Mouse (Mus musculus) intestine, embryonic 14.5 days (tissue): ENCODE measurements at regions not wholly inside any gene's neighbourhood (a gene's known extent, or its start where the extent isn't known, plus 50 kb on each side); places are given as distances from the start of the nearest gene placed in this dataset.
A peak's percentile ranks its signal among the peaks of the same experiment; 100 is the strongest.

Experiments used
- ATAC-seq: fragments of 200-750 bp; cut with Nextera tagmentation; replicated peaks from 2 replicates; pipeline ENCODE4 v1.8.0; 2017; ENCODE audit warnings: low read depth, moderate number of reproducible peaks, moderate TSS enrichment, moderate library complexity; ENCODE audit not compliant: low FRiP score, low TSS enrichment
- DNase-seq: peaks from one replicate; pipeline ENCODE4 v3.0.0-alpha.2; 2018; ENCODE audit warnings: low spot score
- H3K27ac ChIP-seq: fragments of 300-500 bp; sonication (generic); 2 replicates; pipeline ENCODE4 v1.5.1; 2014; ENCODE audit warnings: low read depth, mild to moderate bottlenecking, control low read depth
- H3K27me3 ChIP-seq: fragments of 300-500 bp; sonication (generic); replicated peaks from 2 replicates; pipeline ENCODE4 v1.6.1; 2014; ENCODE audit warnings: low read length, control low read depth; ENCODE audit not compliant: control insufficient read depth, insufficient read depth
- H3K36me3 ChIP-seq: fragments of 300-500 bp; sonication (generic); 2 replicates; pipeline ENCODE4 v1.6.1; 2014; ENCODE audit warnings: low read length, control low read depth; ENCODE audit not compliant: control insufficient read depth, insufficient read depth
- H3K4me1 ChIP-seq: fragments of 300-500 bp; sonication (generic); replicated peaks from 2 replicates; pipeline ENCODE4 v1.6.1; 2014; ENCODE audit warnings: low read length, control low read depth, mixed read lengths; ENCODE audit not compliant: control insufficient read depth, insufficient read depth
- H3K4me2 ChIP-seq: fragments of 300-500 bp; sonication (generic); 2 replicates; pipeline ENCODE4 v1.6.1; 2014; ENCODE audit warnings: low read length
- H3K4me3 ChIP-seq: fragments of 300-500 bp; sonication (generic); 2 replicates; pipeline ENCODE4 v1.5.1; 2014; ENCODE audit warnings: low read depth, low read length, control low read depth, mixed read lengths
- H3K9ac ChIP-seq: fragments of 300-500 bp; sonication (generic); 2 replicates; pipeline ENCODE4 v1.6.1; 2014; ENCODE audit warnings: mild to moderate bottlenecking, low read length
- H3K9me3 ChIP-seq: fragments of 300-500 bp; sonication (generic); 2 replicates; pipeline ENCODE4 v1.6.1; 2016; ENCODE audit warnings: low read length, control low read depth; ENCODE audit not compliant: control insufficient read depth
- WGBS: fragments of 180-500 bp; shearing (Covaris S2); extraction: QIAGEN DNeasy Blood & Tissue Kit; methylation state at CpG from one replicate; pipeline ENCODE4 v1.1.7; 2014; 5-methylcytosine and 5-hydroxymethylcytosine counted together

GRCm38 (mm10) chr6:141059250-141059916 is 189.7 kb upstream of the Pde3a start:
- Histone ChIP-seq H3K36me3 (no peaks in the 10 kb centered on the region), H3K27ac (no peak overlapping the region), H3K4me1 (no peaks in the 10 kb centered on the region), H3K4me3 (no peak overlapping the region), H3K9me3 (0 out of 2 replicates have a peak, but pooled peaks cover 8% of the 10 kb centered on the region), H3K4me2 (no peak overlapping the region), H3K27me3 (no peaks in the 10 kb centered on the region), H3K9ac (no peak overlapping the region)
- DNase-seq (no peak), ATAC-seq (no peak)
- WGBS = 93% methylated on average over 11 of the region's 11 CpGs

- H3K27me3 ChIP-seq = no peaks in the 10 kb centered on the region
- ATAC-seq (no peak), DNase-seq (no peak)
- H3K4me3 ChIP-seq = no peak overlapping the region
- WGBS = 88% methylated on average over 4 of the region's 4 CpGs
- H3K27ac ChIP-seq = no peak overlapping the region
- H3K4me2 ChIP-seq = no peak overlapping the region
- no peak overlapping the region for H3K9ac ChIP-seq
- no peaks in the 10 kb centered on the region for H3K4me1 ChIP-seq
- no peaks in the 10 kb centered on the region for H3K36me3 ChIP-seq
- H3K9me3 ChIP-seq = no peaks in the 10 kb centered on the region
Measured at GRCm38 (mm10) chr6:141065724-141066123, 183.3 kb upstream of the Pde3a start.

- Histone ChIP-seq H3K27ac (no peak overlapping the region), H3K4me2 (no peak overlapping the region), H3K9ac (no peak overlapping the region), H3K9me3 (no peaks in the 10 kb centered on the region), H3K27me3 (no peaks in the 10 kb centered on the region), H3K36me3 (no peaks in the 10 kb centered on the region), H3K4me3 (no peak overlapping the region), H3K4me1 (no peaks in the 10 kb centered on the region)
- DNase-seq (no peak), ATAC-seq (no peak)
- WGBS = 91% methylated on average over 6 of the region's 6 CpGs
Measured at GRCm38 (mm10) chr6:141068861-141069467, 180.1 kb upstream of the Pde3a start.

- Histone ChIP-seq H3K36me3 (no peaks in the 10 kb centered on the region), H3K4me1 (no peaks in the 10 kb centered on the region), H3K4me2 (no peak overlapping the region), H3K27me3 (no peaks in the 10 kb centered on the region), H3K9ac (no peak overlapping the region), H3K9me3 (no peaks in the 10 kb centered on the region), H3K27ac (no peak overlapping the region), H3K4me3 (no peak overlapping the region)
- ATAC-seq (no peak), DNase-seq (no peak)
- 92% methylated on average over 6 of the region's 6 CpGs for WGBS
Measured at GRCm38 (mm10) chr6:141069896-141070295, 179.2 kb upstream of the Pde3a start.

- DNase-seq (no peak), ATAC-seq (no peak)
- H3K4me3 ChIP-seq = no peak overlapping the region
- WGBS = 82% methylated on average over 2 of the region's 2 CpGs
- no peaks in the 10 kb centered on the region for H3K4me1 ChIP-seq
- H3K27ac ChIP-seq = no peak overlapping the region
- no peaks in the 10 kb centered on the region for H3K9me3 ChIP-seq
- H3K9ac ChIP-seq = no peak overlapping the region
- H3K27me3 ChIP-seq = no peaks in the 10 kb centered on the region
- H3K4me2 ChIP-seq = no peak overlapping the region
- H3K36me3 ChIP-seq = no peaks in the 10 kb centered on the region
Measured at GRCm38 (mm10) chr6:141071507-141071906, 177.6 kb upstream of the Pde3a start.

- Histone ChIP-seq H3K4me3 (no peak overlapping the region), H3K4me1 (peaks cover 15% of the 10 kb centered on the region; the same call in 1 of the 2 replicates), H3K9me3 (no peaks in the 10 kb centered on the region), H3K4me2 (0 out of 2 replicates have a peak overlapping the region, but pooled peaks have one; percentile 11), H3K27me3 (no peaks in the 10 kb centered on the region), H3K9ac (no peak overlapping the region), H3K36me3 (no peaks in the 10 kb centered on the region), H3K27ac (peak overlapping the region; percentile 30; the same call in 1 of the 2 replicates)
- WGBS = 26% methylated on average over 9 of the region's 9 CpGs
- ATAC-seq (peak; percentile 23; the same call in 1 of the 2 replicates), DNase-seq (no peak)
Measured at GRCm38 (mm10) chr6:141091076-141091780, 157.8 kb upstream of the Pde3a start.

- H3K9me3 ChIP-seq = no peaks in the 10 kb centered on the region
- no peaks in the 10 kb centered on the region for H3K36me3 ChIP-seq
- ATAC-seq (no peak), DNase-seq (no peak)
- no peak overlapping the region for H3K4me3 ChIP-seq
- 0 out of 2 replicates have a peak overlapping the region, but pooled peaks have one; percentile 11 for H3K4me2 ChIP-seq
- H3K27me3 ChIP-seq = no peaks in the 10 kb centered on the region
- WGBS = 48% methylated on average over 6 of the region's 6 CpGs
- peaks cover 15% of the 10 kb centered on the region; the same call in 1 of the 2 replicates for H3K4me1 ChIP-seq
- H3K9ac ChIP-seq = no peak overlapping the region
- peak overlapping the region; percentile 12; the same call in 1 of the 2 replicates for H3K27ac ChIP-seq
Measured at GRCm38 (mm10) chr6:141091781-141092140, 157.3 kb upstream of the Pde3a start.

- Histone ChIP-seq H3K9ac (no peak overlapping the region), H3K36me3 (no peaks in the 10 kb centered on the region), H3K9me3 (no peaks in the 10 kb centered on the region), H3K27ac (no peak overlapping the region), H3K4me1 (peaks cover 8% of the 10 kb centered on the region), H3K27me3 (no peaks in the 10 kb centered on the region), H3K4me2 (no peak overlapping the region), H3K4me3 (no peak overlapping the region)
- 42% methylated on average over 13 of the region's 13 CpGs for WGBS
- ATAC-seq (no peak), DNase-seq (no peak)
Measured at GRCm38 (mm10) chr6:141097338-141098122, 151.5 kb upstream of the Pde3a start.
